Mouse (Mus musculus) spleen, adult 12 weeks (tissue): ENCODE data around the gene Tnrc6c.

Experiments used
- DNase-seq: peaks from one replicate; pipeline ENCODE4 v3.0.0; 2022; ENCODE audit warnings: low spot score

Tnrc6c gene

GRCm38 (mm10) chr11:117792281-117792888 is 138.3 kb downstream of the Tnrc6c start:
- peak; percentile 75 for DNase-seq

GRCm38 (mm10) chr11:117794035-117794551 is 140.0 kb downstream of the Tnrc6c start:
- DNase-seq = no peak

GRCm38 (mm10) chr11:117796954-117797353 is 142.9 kb downstream of the Tnrc6c start:
- DNase-seq = no peak

- peak; percentile 60 for DNase-seq
These were observed 143.5 kb downstream of the Tnrc6c start, which contains the start of gene 6030468B19Rik for GRCm38 (mm10) chr11:117797511-117798159. TSS of gene 6030468B19Rik (plus strand) at chr11:117797660.

GRCm38 (mm10) chr11:117798160-117798541 is 144.1 kb downstream of the Tnrc6c start:
- peak; percentile 32 for DNase-seq

- no peak for DNase-seq
These were observed 145.1 kb downstream of the Tnrc6c start for GRCm38 (mm10) chr11:117799174-117799573.

- no peak for DNase-seq
These were observed 145.9 kb downstream of the Tnrc6c start for GRCm38 (mm10) chr11:117800038-117800437.

- no peak for DNase-seq
These were observed 147.6 kb downstream of the Tnrc6c start for GRCm38 (mm10) chr11:117801650-117802049.

- no peak for DNase-seq
These were observed 149.1 kb downstream of the Tnrc6c start for GRCm38 (mm10) chr11:117803166-117803688.

GRCm38 (mm10) chr11:117806781-117807180 is 152.7 kb downstream of the Tnrc6c start:
- DNase-seq = no peak

- DNase-seq = peak; percentile 78
These were observed 155.6 kb downstream of the Tnrc6c start, which contains the start of the genes Gm20708 and Syngr2 for GRCm38 (mm10) chr11:117809407-117810311. TSS of gene Gm20708 (plus strand) at chr11:117809668. TSS of gene Syngr2 (plus strand) at chr11:117809668.

GRCm38 (mm10) chr11:117810401-117811046 is 156.4 kb downstream of the Tnrc6c start:
- peak; percentile 75 for DNase-seq
